Comparison of ENCODE assay signal across 10 mouse cellular contexts in genomic region chr7:80357156-80357555, GRCm38 (mm10). TPM values are rescaled to one million over a fixed set of nuclear protein-coding genes. Genes with fewer than 3 reads are reported as not detected.
DNase-seq lines count a peak whose midpoint lies in the region; ATAC-seq and TF ChIP-seq lines count a peak whose summit lies in the region.
"Had no signal": no experiment of that assay in that cellular context is flagged by ENCODE, and none has a peak within 500 bp of the region (broad histone marks: within the 10 kb centered on the region; RNA-seq: fewer than 3 reads in every experiment).

No protein-coding gene starts in this region.

- 0 out of 2 replicates have a peak overlapping the region, but pooled peaks have one; percentile 40 for H3K9ac ChIP-seq in heart, embryonic 12.5 days
- H3K9ac ChIP-seq in heart, adult 2 months (ENCODE audit: low read depth, low read length) = no peak overlapping the region
- H3K9ac ChIP-seq in embryonic facial prominence, embryonic 12.5 days = no peak overlapping the region
- H3K9ac ChIP-seq in liver, postnatal 0 days (replicated peaks) = no peak overlapping the region

- ATAC-seq in heart, embryonic 12.5 days (ENCODE audit: insufficient number of reproducible peaks, low FRiP score) = peak; percentile 53; the same call in 1 of the 2 replicates
- 0 out of 2 replicates have a peak, but pooled peaks have one; percentile 18 for ATAC-seq in embryonic facial prominence, embryonic 12.5 days (ENCODE audit: insufficient number of reproducible peaks, insufficient read depth, low FRiP score, low TSS enrichment)
- ATAC-seq in liver, postnatal 0 days = no peak

- TF ChIP-seq EP300 in heart, adult 2 months (IDR thresholded peaks at IDR 0.05; ENCODE audit: insufficient read depth, low read depth, low read length) = no peak
- TF ChIP-seq EP300 in liver, postnatal 0 days (IDR thresholded peaks at IDR 0.05; ENCODE audit: low read depth) = no peak

- peaks cover 88% of the 10 kb centered on the region for H3K36me3 ChIP-seq in heart, embryonic 12.5 days
- H3K36me3 ChIP-seq in heart, adult 2 months (ENCODE audit: control insufficient read depth, insufficient read depth, low read length) = no peaks in the 10 kb centered on the region
- H3K36me3 ChIP-seq in embryonic facial prominence, embryonic 12.5 days = peaks cover 84% of the 10 kb centered on the region
- peaks cover 38% of the 10 kb centered on the region for H3K36me3 ChIP-seq in liver, postnatal 0 days (replicated peaks; ENCODE audit: insufficient read depth, low read length)

- peaks cover 13% of the 10 kb centered on the region for H3K4me1 ChIP-seq in heart, embryonic 12.5 days (replicated peaks)
- H3K4me1 ChIP-seq in heart, adult 2 months (ENCODE audit: control insufficient read depth, insufficient read depth, low read length) = no peaks in the 10 kb centered on the region
- no peaks in the 10 kb centered on the region for H3K4me1 ChIP-seq in embryonic facial prominence, embryonic 12.5 days
- H3K4me1 ChIP-seq in liver, postnatal 0 days (ENCODE audit: insufficient read depth) = no peaks in the 10 kb centered on the region

- intact Hi-C loops in heart, adult 2 months (cut with DNase I) = no loop called here

- H3K27me3 ChIP-seq in heart, embryonic 12.5 days (replicated peaks) = no peaks in the 10 kb centered on the region
- H3K27me3 ChIP-seq in heart, adult 2 months (ENCODE audit: control insufficient read depth, insufficient read depth, low read length) = no peaks in the 10 kb centered on the region
- no peaks in the 10 kb centered on the region for H3K27me3 ChIP-seq in embryonic facial prominence, embryonic 12.5 days
- H3K27me3 ChIP-seq in liver, postnatal 0 days (ENCODE audit: insufficient read depth, low read length) = no peaks in the 10 kb centered on the region

- no peak for TF ChIP-seq CTCF in heart, adult 2 months (IDR thresholded peaks at IDR 0.05)
- TF ChIP-seq CTCF in liver, postnatal 0 days (IDR thresholded peaks at IDR 0.05; ENCODE audit: low read depth) = no peak

- no peak overlapping the region for H3K4me2 ChIP-seq in heart, embryonic 12.5 days
- no peak overlapping the region for H3K4me2 ChIP-seq in embryonic facial prominence, embryonic 12.5 days (replicated peaks)
- H3K4me2 ChIP-seq in liver, postnatal 0 days (ENCODE audit: low read depth, low read length) = no peak overlapping the region

- 52% methylated on average over 8 of the region's 8 CpGs for WGBS in heart, embryonic 12.5 days
- WGBS in heart, adult 2 months = 64% methylated on average over 8 of the region's 8 CpGs
- WGBS in embryonic facial prominence, embryonic 12.5 days = 19% methylated on average over 8 of the region's 8 CpGs
- WGBS in liver, postnatal 0 days (ENCODE audit: insufficient replicate concordance) = 74% methylated on average over 8 of the region's 8 CpGs

- no peak for TF ChIP-seq POLR2A in heart, adult 2 months (IDR thresholded peaks at IDR 0.05; ENCODE audit: insufficient read depth, low read depth, low read length)

- DNase-seq in heart, adult 2 months = no peak
- DNase-seq in Muller cell, postnatal 12 days (ENCODE audit: inconsistent ontology term) = peak; percentile 92
- DNase-seq in layer of hippocampus, adult 9-11 months = peak; percentile 82
- no peak for DNase-seq in urinary bladder, postnatal 14 days (ENCODE audit: low spot score)
- DNase-seq in lung, postnatal 10 days = no peak
- no peak for DNase-seq in liver, postnatal 0 days
- DNase-seq: gastrocnemius, postnatal 36 days; lung, postnatal 4 days had no signal

- no peaks in the 10 kb centered on the region for H3K79me2 ChIP-seq in heart, adult 2 months (replicated peaks; ENCODE audit: control insufficient read depth, insufficient read depth, low read length)

- no peaks in the 10 kb centered on the region for H3K9me3 ChIP-seq in heart, embryonic 12.5 days (replicated peaks)
- no peaks in the 10 kb centered on the region for H3K9me3 ChIP-seq in embryonic facial prominence, embryonic 12.5 days
- H3K9me3 ChIP-seq in liver, postnatal 0 days (ENCODE audit: low read length) = no peaks in the 10 kb centered on the region

- no peak overlapping the region for H3K4me3 ChIP-seq in heart, embryonic 12.5 days
- no peak overlapping the region for H3K4me3 ChIP-seq in heart, adult 2 months
- no peak overlapping the region for H3K4me3 ChIP-seq in embryonic facial prominence, embryonic 12.5 days
- H3K4me3 ChIP-seq in liver, postnatal 0 days (ENCODE audit: low read depth, low read length) = no peak overlapping the region

- peak overlapping the region; percentile 63 for H3K27ac ChIP-seq in heart, embryonic 12.5 days (ENCODE audit: poor library complexity, severe bottlenecking)
- no peak overlapping the region for H3K27ac ChIP-seq in heart, adult 2 months
- 0 out of 2 replicates have a peak overlapping the region, but pooled peaks have one; percentile 30 for H3K27ac ChIP-seq in embryonic facial prominence, embryonic 12.5 days
- H3K27ac ChIP-seq in liver, postnatal 0 days (ENCODE audit: low read depth) = no peak overlapping the region

RNA-seq across cellular contexts. Expression of gene Man2a2, which starts 14.0 kb away (rescaled TPM):
- 25.0 and 31.0 TPM in 2 replicates for polyA plus RNA-seq in heart, embryonic 12.5 days (2016; fragmentation: Nextera tagmentation; extraction: Ambion mirVana)
- total RNA-seq in heart, adult 2 months (2021) = 10 to 100 TPM; 55.7 to 58.7 TPM
- polyA plus RNA-seq in heart, adult 2 months (2012; rRNA removed) = 75.8 and 82.4 TPM in 2 replicates
- polyA plus RNA-seq in embryonic facial prominence, embryonic 12.5 days (2016; fragmentation: Nextera tagmentation; extraction: Ambion mirVana) = 31.0 and 31.6 TPM in 2 replicates
- 2.1 and 2.2 TPM in 2 replicates for polyA plus RNA-seq in liver, postnatal 0 days (2015; fragmentation: Nextera tagmentation; extraction: Ambion mirVana)

RNA-seq across cellular contexts. Expression of gene Hddc3, which starts 14.3 kb away (rescaled TPM):
- 14.4 and 15.8 TPM in 2 replicates for polyA plus RNA-seq in heart, embryonic 12.5 days (2016; fragmentation: Nextera tagmentation; extraction: Ambion mirVana)
- 10 to 100 TPM; 30.0 to 39.9 TPM for total RNA-seq in heart, adult 2 months (2021)
- polyA plus RNA-seq in heart, adult 2 months (2012; rRNA removed) = 47.7 and 77.5 TPM in 2 replicates
- 23.2 and 27.4 TPM in 2 replicates for polyA plus RNA-seq in embryonic facial prominence, embryonic 12.5 days (2016; fragmentation: Nextera tagmentation; extraction: Ambion mirVana)
- polyA plus RNA-seq in liver, postnatal 0 days (2015; fragmentation: Nextera tagmentation; extraction: Ambion mirVana) = 3.1 TPM in 2 replicates

RNA-seq across cellular contexts. Expression of gene Unc45a, which starts 16.4 kb away (rescaled TPM):
- polyA plus RNA-seq in heart, embryonic 12.5 days (2016; fragmentation: Nextera tagmentation; extraction: Ambion mirVana) = 20.5 and 21.0 TPM in 2 replicates
- 10 to 100 TPM; 15.8 to 16.8 TPM for total RNA-seq in heart, adult 2 months (2021)
- polyA plus RNA-seq in heart, adult 2 months (2012; rRNA removed) = 23.0 and 24.0 TPM in 2 replicates
- polyA plus RNA-seq in embryonic facial prominence, embryonic 12.5 days (2016; fragmentation: Nextera tagmentation; extraction: Ambion mirVana) = 60.3 and 61.0 TPM in 2 replicates
- 4.9 and 7.2 TPM in 2 replicates for polyA plus RNA-seq in liver, postnatal 0 days (2015; fragmentation: Nextera tagmentation; extraction: Ambion mirVana)

RNA-seq across cellular contexts. Expression of gene Fes, which starts 30.6 kb away (rescaled TPM):
- polyA plus RNA-seq in heart, embryonic 12.5 days (2016; fragmentation: Nextera tagmentation; extraction: Ambion mirVana) = 10.2 and 11.4 TPM in 2 replicates
- 1 to 10 TPM; 8.9 to 9.8 TPM for total RNA-seq in heart, adult 2 months (2021)
- 15.4 and 17.3 TPM in 2 replicates for polyA plus RNA-seq in heart, adult 2 months (2012; rRNA removed)
- 11.0 and 12.2 TPM in 2 replicates for polyA plus RNA-seq in embryonic facial prominence, embryonic 12.5 days (2016; fragmentation: Nextera tagmentation; extraction: Ambion mirVana)
- 16.3 and 16.8 TPM in 2 replicates for polyA plus RNA-seq in liver, postnatal 0 days (2015; fragmentation: Nextera tagmentation; extraction: Ambion mirVana)

RNA-seq across cellular contexts. Expression of gene Rccd1, which starts 32.9 kb away (rescaled TPM):
- polyA plus RNA-seq in heart, embryonic 12.5 days (2016; fragmentation: Nextera tagmentation; extraction: Ambion mirVana) = 6.1 and 8.9 TPM in 2 replicates
- 1 to 10 TPM; 5.6 to 6.1 TPM for total RNA-seq in heart, adult 2 months (2021)
- polyA plus RNA-seq in heart, adult 2 months (2012; rRNA removed) = 7.0 and 7.4 TPM in 2 replicates
- polyA plus RNA-seq in embryonic facial prominence, embryonic 12.5 days (2016; fragmentation: Nextera tagmentation; extraction: Ambion mirVana) = 14.3 and 15.9 TPM in 2 replicates
- polyA plus RNA-seq in liver, postnatal 0 days (2015; fragmentation: Nextera tagmentation; extraction: Ambion mirVana) = 1.2 and 1.6 TPM in 2 replicates

Comparison
In these comparisons a context has a peak if more than half of its experiments do, and no peak if none do; other contexts are left out.
1. H3K27ac ChIP-seq: peak in heart, embryonic 12.5 days (single experiment) and embryonic facial prominence, embryonic 12.5 days (single experiment); none in heart, adult 2 months (single experiment) and liver, postnatal 0 days (single experiment).
2. DNase-seq: peak in Muller cell, postnatal 12 days (single experiment) and layer of hippocampus, adult 9-11 months (single experiment); none in heart, adult 2 months (0 of 2), urinary bladder, postnatal 14 days (single experiment), lung, postnatal 10 days (single experiment) and liver, postnatal 0 days (single experiment).